Mouse (Mus musculus): Measurements from ENCODE around the gene Gm20737. TPM values are rescaled to one million over a fixed set of nuclear protein-coding genes. Genes with fewer than 3 reads are reported as not detected.
"Not testable (repeated sequence)": the region's sequence is repeated elsewhere in the genome, so short reads cannot be mapped to it uniquely, and the experiment has no call there.

The Gm20737 gene
- polyA plus RNA-seq (2011; ENCODE audit: insufficient read length, low read depth, missing spikeins), result not detected in 2 replicates

DNA sequence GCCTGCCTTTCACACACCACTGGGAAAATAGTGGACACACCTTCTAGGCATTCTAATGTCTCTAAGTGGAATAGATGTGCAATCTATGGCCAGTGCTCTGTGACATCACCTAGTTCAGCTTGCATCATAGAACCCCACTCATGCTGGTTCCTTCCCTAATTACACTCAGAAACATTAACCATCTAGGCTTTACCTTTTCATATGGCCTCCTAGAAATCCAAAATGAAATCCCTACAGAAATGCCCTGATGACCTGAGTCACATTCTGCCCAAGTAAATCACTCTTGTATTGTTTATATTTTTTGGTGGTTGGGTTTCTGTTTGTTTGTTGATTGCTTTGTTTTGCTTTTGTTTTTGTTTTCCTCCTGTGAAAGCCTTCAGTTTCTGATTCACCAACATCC lies at the start of gene Gm20737:
TSS of gene Gm20737 (minus strand) at position 101 of the 400 bp plus-strand sequence.
- H3K4me1 ChIP-seq (ENCODE audit: control insufficient read depth, insufficient read depth, low read length); H3K27ac ChIP-seq (ENCODE audit: insufficient read depth, low read length); H3K4me3 ChIP-seq (ENCODE audit: insufficient read depth, low read length): not testable (repeated sequence)

DNA sequence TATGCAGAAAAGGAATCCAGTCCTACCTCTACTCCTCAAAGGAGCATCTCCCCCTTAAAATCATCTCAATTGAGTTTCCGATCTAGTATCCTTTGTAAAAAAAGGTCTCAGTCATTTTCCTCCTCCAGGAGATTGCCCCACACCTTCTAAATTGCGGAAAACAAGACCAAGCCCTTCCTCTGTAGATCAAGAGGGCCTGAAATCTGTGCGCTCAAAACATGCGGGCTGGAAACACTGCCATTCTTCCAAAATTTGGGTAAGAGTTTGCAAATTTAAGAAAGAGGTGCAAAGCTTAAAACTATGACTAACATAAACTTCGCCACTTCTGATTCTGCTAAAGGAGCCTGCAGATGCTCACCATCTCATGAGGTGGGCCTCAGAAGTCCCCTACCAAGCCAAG lies 17.3 kb upstream of the Gm20737 start, which contains the start of gene Gm21775:
TSS of gene Gm21775 (plus strand) at position 301 of the 400 bp plus-strand sequence.
- not testable (repeated sequence) for H3K4me3 ChIP-seq (ENCODE audit: insufficient read depth, low read length)

More for the DNA sequence above, 17.3 kb upstream of the Gm20737 start, which contains the start of gene Gm21775:
- not testable (repeated sequence) for H3K4me1 ChIP-seq (ENCODE audit: control insufficient read depth, insufficient read depth, low read length); H3K27ac ChIP-seq (ENCODE audit: insufficient read depth, low read length)

Other genes starting within 250 kb of the Gm20737 start
- not detected in 2 replicates for gene Gm20834, start 211.5 kb downstream of the Gm20737 start, polyA plus RNA-seq (2011; ENCODE audit: insufficient read length, low read depth, missing spikeins)
- gene Gm28510, start 123.3 kb downstream of the Gm20737 start, polyA plus RNA-seq (2011; ENCODE audit: insufficient read length, low read depth, missing spikeins), result not detected in 2 replicates
- not detected in 2 replicates for gene Gm21775, start 17.4 kb upstream of the Gm20737 start, polyA plus RNA-seq (2011; ENCODE audit: insufficient read length, low read depth, missing spikeins)
- gene Gm21900, start 80.3 kb upstream of the Gm20737 start, polyA plus RNA-seq (2011; ENCODE audit: insufficient read length, low read depth, missing spikeins), result not detected in 2 replicates
- gene Gm20777, start 216.4 kb upstream of the Gm20737 start, polyA plus RNA-seq (2011; ENCODE audit: insufficient read length, low read depth, missing spikeins), result not detected in 2 replicates

Measured in embryonic fibroblast, embryonic 13.5 days (primary cell).